Mouse (Mus musculus): ENCODE results near the gene Zfp708. TPM values are rescaled to one million over a fixed set of nuclear protein-coding genes. Genes with fewer than 3 reads are reported as not detected.

Gene Zfp708
- total and polyA plus RNA-seq, 3 experiments = 0.39 to 0.81 TPM; not detected in 1

DNA sequence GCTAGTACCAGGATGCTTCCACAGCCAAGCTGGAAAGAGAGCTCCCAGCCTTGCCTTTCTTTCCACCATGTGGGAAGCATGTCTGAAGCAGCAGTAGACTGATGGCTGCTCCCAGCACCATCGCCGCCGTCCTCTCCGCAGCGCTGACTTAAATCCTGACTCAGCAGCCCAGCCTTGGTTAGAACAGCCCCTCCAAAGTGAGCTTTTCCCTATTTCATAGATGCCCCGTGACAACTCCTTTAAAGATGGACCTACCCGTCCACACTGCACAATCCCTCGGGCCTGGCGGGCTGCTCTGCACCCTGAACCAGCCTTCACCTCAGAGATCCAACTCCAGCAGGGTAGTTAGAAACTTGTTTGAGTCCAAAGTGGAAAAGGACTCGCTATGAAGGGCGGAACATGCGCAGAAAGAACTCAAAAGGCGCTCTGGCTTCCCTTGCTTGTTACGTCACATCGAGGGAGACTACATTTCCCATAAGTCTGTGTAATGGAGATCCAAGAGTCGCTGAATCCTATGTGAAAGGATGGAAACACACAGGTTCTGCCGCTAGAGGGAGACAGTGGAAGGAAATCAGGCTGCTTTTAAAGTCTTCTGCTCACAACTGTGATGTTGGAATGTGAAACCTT, 10.5 kb upstream of the Zfp708 start, which contains the start of gene Gm28557 (continued):
- TF ChIP-seq BHLHE40 (IDR thresholded peaks at IDR 0.05; ENCODE audit: borderline replicate concordance, low read depth, low read length) (no peak), SIN3A (IDR thresholded peaks at IDR 0.05; ENCODE audit: low read length) (peak; percentile 94; the same call in 1 of the 2 replicates), ZKSCAN1 (IDR thresholded peaks at IDR 0.05; ENCODE audit: low read depth, low read length) (no peak), GATA1 (IDR thresholded peaks at IDR 0.05; ENCODE audit: low read depth, low read length) (peak; percentile 22; the same call in 1 of the 2 replicates), CHD2 (IDR thresholded peaks at IDR 0.05; ENCODE audit: low read length) (no peak), NRF1 (IDR thresholded peaks at IDR 0.05; ENCODE audit: insufficient read depth, low read depth, low read length, poor library complexity, severe bottlenecking) (peak; percentile 85), CTCF (IDR thresholded peaks at IDR 0.05 in 2 of 3, conservative IDR thresholded peaks at IDR 0.05 in 1 of 3; ENCODE audit: control insufficient read depth in 1 of 3, insufficient read depth in 1 of 3, low read depth in 2 of 3, low read length in 3 of 3, poor library complexity in 1 of 3, severe bottlenecking in 1 of 3) (peak; percentile 52 to 89 (median 73)), MAFK (IDR thresholded peaks at IDR 0.05; ENCODE audit: borderline replicate concordance, low read depth, low read length) (peak; percentile 91), UBTF (IDR thresholded peaks at IDR 0.05; ENCODE audit: borderline replicate concordance, insufficient read depth, low read depth, low read length) (no peak), ELF1 (IDR thresholded peaks at IDR 0.05; ENCODE audit: low read depth, low read length) (peak; percentile 72; the same call in 1 of the 2 replicates), MAX (IDR thresholded peaks at IDR 0.05; ENCODE audit: low read length) (no peak; the same call in none of the 2 replicates), ZNF384 (IDR thresholded peaks at IDR 0.05; ENCODE audit: low read depth, low read length) (no peak), POLR2A (IDR thresholded peaks at IDR 0.05; ENCODE audit: control insufficient read depth in 1 of 2, insufficient read depth in 1 of 2, low read depth in 1 of 2, low read length in 2 of 2, poor library complexity in 1 of 2) (peak; percentile 65 to 96; a peak in 3 of 4 replicates)

DNA sequence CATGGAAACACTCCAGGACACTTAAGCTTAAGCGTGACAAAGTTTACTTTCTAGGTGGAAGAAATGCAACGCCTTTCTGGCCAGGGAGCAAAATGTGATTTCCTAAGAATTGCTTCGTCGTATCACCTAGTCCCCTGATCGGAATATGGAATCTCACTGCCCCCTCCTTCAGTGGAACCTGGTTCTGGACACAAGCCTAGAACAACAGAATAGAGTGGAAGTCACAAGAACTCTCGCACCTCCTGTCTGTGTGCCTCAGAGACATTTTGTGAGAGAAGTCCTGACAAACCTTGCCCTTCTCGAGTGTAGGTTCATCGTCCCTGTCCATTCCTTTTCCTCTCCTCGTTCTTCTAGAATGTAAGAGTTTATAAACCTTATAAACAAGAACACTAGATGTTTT, 9.9 kb upstream of the Zfp708 start:
- no peaks in the 10 kb centered on the region for H3K27me3 ChIP-seq (ENCODE audit: control insufficient read depth in 1 of 2, insufficient read depth in 2 of 2, low read length in 2 of 2)
- no peak for DNase-seq (ENCODE audit: low read depth, low spot score)
- TF ChIP-seq SMC3 (IDR thresholded peaks at IDR 0.05; ENCODE audit: low read depth, low read length) (no peak), ZC3H11A (IDR thresholded peaks at IDR 0.05; ENCODE audit: low read depth, low read length) (no peak), POLR2A (IDR thresholded peaks at IDR 0.05; ENCODE audit: control insufficient read depth in 1 of 2, insufficient read depth in 1 of 2, low read depth in 1 of 2, low read length in 2 of 2, poor library complexity in 1 of 2) (no peak), JUND (IDR thresholded peaks at IDR 0.05; ENCODE audit: low read depth, low read length) (no peak), MAX (IDR thresholded peaks at IDR 0.05; ENCODE audit: low read length) (no peak), TCF12 (IDR thresholded peaks at IDR 0.05; ENCODE audit: low read depth, low read length) (no peak), MXI1 (IDR thresholded peaks at IDR 0.05; ENCODE audit: low read depth, low read length) (no peak), MAZ (IDR thresholded peaks at IDR 0.05; ENCODE audit: low read depth, low read length) (no peak), TBP (IDR thresholded peaks at IDR 0.05; ENCODE audit: low read depth, low read length) (no peak), ELF1 (IDR thresholded peaks at IDR 0.05; ENCODE audit: low read depth, low read length) (no peak), BHLHE40 (IDR thresholded peaks at IDR 0.05; ENCODE audit: borderline replicate concordance, low read depth, low read length) (no peak), USF1 (IDR thresholded peaks at IDR 0.05; ENCODE audit: low read depth, low read length) (no peak), RAD21 (IDR thresholded peaks at IDR 0.05; ENCODE audit: low read depth, low read length) (no peak)
- H3K4me3 ChIP-seq (ENCODE audit: control insufficient read depth in 1 of 2, insufficient read depth in 1 of 2, low read depth in 2 of 2, low read length in 2 of 2) = peak overlapping the region; percentile 80
- peak overlapping the region; percentile 79 for H3K9ac ChIP-seq (ENCODE audit: control insufficient read depth, low read depth, low read length, poor library complexity, severe bottlenecking)
- H3K4me1 ChIP-seq (ENCODE audit: control insufficient read depth in 1 of 2, insufficient read depth in 2 of 2, low read length in 2 of 2) = peaks cover 0 to 6% of the 10 kb centered on the region in 2 experiments; a peak in 1 of 4 replicates
- no peaks in the 10 kb centered on the region for H3K9me3 ChIP-seq (replicated peaks; ENCODE audit: insufficient read depth, low read length)
- H3K36me3 ChIP-seq (ENCODE audit: control insufficient read depth in 1 of 2, insufficient read depth in 2 of 2, low read length in 2 of 2) = peaks cover 0 to 7% of the 10 kb centered on the region in 2 experiments; a peak in 2 of 4 replicates
- H3K79me2 ChIP-seq (ENCODE audit: control insufficient read depth, insufficient read depth, low read length, poor library complexity) = peaks cover 7% of the 10 kb centered on the region
- H3K27ac ChIP-seq (ENCODE audit: control insufficient read depth, low read depth, low read length) = peak overlapping the region; percentile 85
